Mouse (Mus musculus): ENCODE results near the gene Mcrip2. TPM values are rescaled to one million over a fixed set of nuclear protein-coding genes. Genes with fewer than 3 reads are reported as not detected.

The Mcrip2 gene
- polyA plus RNA-seq, 1 experiment, result 258 TPM

- WGBS, result 90% methylated on average over 6 of the region's 6 CpGs
- H3K4me1 ChIP-seq (ENCODE audit: control insufficient read depth, insufficient read depth, low read length), result peaks cover 11% of the 10 kb centered on the region; the same call in 1 of the 2 replicates
- no peak overlapping the region for H3K27ac ChIP-seq (ENCODE audit: insufficient read depth, low read depth, low read length)
- no peak for TF ChIP-seq POLR2A (IDR thresholded peaks at IDR 0.05; ENCODE audit: low read depth, low read length)
- TF ChIP-seq CTCF (conservative IDR thresholded peaks at IDR 0.05; ENCODE audit: insufficient read depth, insufficient read length, low read depth, low read length), result no peak
- no peaks in the 10 kb centered on the region for H3K36me3 ChIP-seq (ENCODE audit: control insufficient read depth, insufficient read depth, low read length)
- no peak for DNase-seq
- no peaks in the 10 kb centered on the region for H3K27me3 ChIP-seq (replicated peaks; ENCODE audit: control insufficient read depth, insufficient read depth, low read length)
- no peak overlapping the region for H3K4me3 ChIP-seq (ENCODE audit: insufficient read depth, low read depth, low read length)
Observed at GRCm38 (mm10) chr17:25860229-25860628, 8.3 kb downstream of the Mcrip2 start.

GRCm38 (mm10) chr17:25844396-25844901, 24.1 kb downstream of the Mcrip2 start, which contains the start of gene Rhot2:
TSS of gene Rhot2 (minus strand) at chr17:25844851.
- TF ChIP-seq POLR2A (IDR thresholded peaks at IDR 0.05; ENCODE audit: low read depth, low read length), result peak; percentile 64
- peak; percentile 49 for TF ChIP-seq CTCF (conservative IDR thresholded peaks at IDR 0.05; ENCODE audit: insufficient read depth, insufficient read length, low read depth, low read length)
- Histone ChIP-seq H3K4me3 (ENCODE audit: insufficient read depth, low read depth, low read length) (peak within 1 kb of the TSS; percentile 78), H3K27ac (ENCODE audit: insufficient read depth, low read depth, low read length) (peak within 1 kb of the TSS; percentile 77), H3K4me1 (ENCODE audit: control insufficient read depth, insufficient read depth, low read length) (peaks cover 11% of the 10 kb centered on the region), H3K36me3 (ENCODE audit: control insufficient read depth, insufficient read depth, low read length) (no peaks in the 10 kb centered on the region; the same call in 1 of the 2 replicates), H3K27me3 (replicated peaks; ENCODE audit: control insufficient read depth, insufficient read depth, low read length) (no peaks in the 10 kb centered on the region)
- WGBS, result under 1% methylated on average over 21 of the region's 21 CpGs
- peak; percentile 98 for DNase-seq

- TF ChIP-seq CTCF (conservative IDR thresholded peaks at IDR 0.05; ENCODE audit: insufficient read depth, insufficient read length, low read depth, low read length) (no peak), POLR2A (IDR thresholded peaks at IDR 0.05; ENCODE audit: low read depth, low read length) (no peak)
- WGBS, result under 1% methylated on average over 38 of the region's 38 CpGs
- H3K27ac ChIP-seq (ENCODE audit: insufficient read depth, low read depth, low read length), result peak overlapping the region; percentile 77
- peak; percentile 52 for DNase-seq
- no peaks in the 10 kb centered on the region; the same call in 1 of the 2 replicates for H3K36me3 ChIP-seq (ENCODE audit: control insufficient read depth, insufficient read depth, low read length)
- no peaks in the 10 kb centered on the region for H3K27me3 ChIP-seq (replicated peaks; ENCODE audit: control insufficient read depth, insufficient read depth, low read length)
- peaks cover 13% of the 10 kb centered on the region for H3K4me1 ChIP-seq (ENCODE audit: control insufficient read depth, insufficient read depth, low read length)
- H3K4me3 ChIP-seq (ENCODE audit: insufficient read depth, low read depth, low read length), result peak overlapping the region; percentile 78
Observed at GRCm38 (mm10) chr17:25843636-25844395, 24.7 kb downstream of the Mcrip2 start.

- H3K4me3 ChIP-seq (ENCODE audit: insufficient read depth, low read depth, low read length), result peak overlapping the region; percentile 78
- 72% methylated on average over 4 of the region's 4 CpGs for WGBS
- H3K27ac ChIP-seq (ENCODE audit: insufficient read depth, low read depth, low read length), result peak overlapping the region; percentile 77; the same call in 1 of the 2 replicates
Observed at GRCm38 (mm10) chr17:25843122-25843521, 25.4 kb downstream of the Mcrip2 start.

GRCm38 (mm10) chr17:25842509-25842908, 26.1 kb downstream of the Mcrip2 start:
- 79% methylated on average over 3 of the region's 3 CpGs for WGBS
- no peaks in the 10 kb centered on the region for H3K27me3 ChIP-seq (replicated peaks; ENCODE audit: control insufficient read depth, insufficient read depth, low read length)
- TF ChIP-seq CTCF (conservative IDR thresholded peaks at IDR 0.05; ENCODE audit: insufficient read depth, insufficient read length, low read depth, low read length) (no peak), POLR2A (IDR thresholded peaks at IDR 0.05; ENCODE audit: low read depth, low read length) (no peak)
- H3K4me1 ChIP-seq (ENCODE audit: control insufficient read depth, insufficient read depth, low read length), result peaks cover 20% of the 10 kb centered on the region
- H3K4me3 ChIP-seq (ENCODE audit: insufficient read depth, low read depth, low read length), result no peak overlapping the region
- no peak overlapping the region for H3K27ac ChIP-seq (ENCODE audit: insufficient read depth, low read depth, low read length)
- H3K36me3 ChIP-seq (ENCODE audit: control insufficient read depth, insufficient read depth, low read length), result no peaks in the 10 kb centered on the region; the same call in 1 of the 2 replicates
- DNase-seq, result no peak

More at GRCm38 (mm10) chr17:25843122-25843521, 25.4 kb downstream of the Mcrip2 start:
- no peaks in the 10 kb centered on the region; the same call in 1 of the 2 replicates for H3K36me3 ChIP-seq (ENCODE audit: control insufficient read depth, insufficient read depth, low read length)
- H3K27me3 ChIP-seq (replicated peaks; ENCODE audit: control insufficient read depth, insufficient read depth, low read length), result no peaks in the 10 kb centered on the region
- no peak for DNase-seq
- peaks cover 16% of the 10 kb centered on the region for H3K4me1 ChIP-seq (ENCODE audit: control insufficient read depth, insufficient read depth, low read length)
- TF ChIP-seq CTCF (conservative IDR thresholded peaks at IDR 0.05; ENCODE audit: insufficient read depth, insufficient read length, low read depth, low read length) (no peak), POLR2A (IDR thresholded peaks at IDR 0.05; ENCODE audit: low read depth, low read length) (no peak)

- 88% methylated on average over 22 of the region's 22 CpGs for WGBS
- no peaks in the 10 kb centered on the region; the same call in 1 of the 2 replicates for H3K36me3 ChIP-seq (ENCODE audit: control insufficient read depth, insufficient read depth, low read length)
Observed at GRCm38 (mm10) chr17:25841117-25841880, 27.3 kb downstream of the Mcrip2 start, which contains the start of gene Gm20683. TSS of gene Gm20683 (minus strand) at chr17:25841763.

More at GRCm38 (mm10) chr17:25841117-25841880, 27.3 kb downstream of the Mcrip2 start, which contains the start of gene Gm20683:
- no peak for DNase-seq
- Histone ChIP-seq H3K4me1 (ENCODE audit: control insufficient read depth, insufficient read depth, low read length) (peaks cover 25% of the 10 kb centered on the region), H3K4me3 (ENCODE audit: insufficient read depth, low read depth, low read length) (no peak within 1 kb of the TSS), H3K27ac (ENCODE audit: insufficient read depth, low read depth, low read length) (no peak within 1 kb of the TSS), H3K27me3 (replicated peaks; ENCODE audit: control insufficient read depth, insufficient read depth, low read length) (no peaks in the 10 kb centered on the region)
- no peak for TF ChIP-seq CTCF (conservative IDR thresholded peaks at IDR 0.05; ENCODE audit: insufficient read depth, insufficient read length, low read depth, low read length)
- TF ChIP-seq POLR2A (IDR thresholded peaks at IDR 0.05; ENCODE audit: low read depth, low read length), result no peak

Data from kidney, adult 2 months (tissue).